Mouse (Mus musculus) kidney, postnatal 4 days (tissue): Measurements from ENCODE around the gene Trp53i11.

Experiments used
- DNase-seq, 2 experiments: peaks; one replicate each; pipeline ENCODE4 v3.0.0; 2021; ENCODE audit warnings: mixed read lengths in 2 of 2

The Trp53i11 gene

GRCm38 (mm10) chr2:93200681-93201340, 13.5 kb downstream of the Trp53i11 start:
- no peak for DNase-seq

- DNase-seq: no peak
These were observed 14.6 kb downstream of the Trp53i11 start for GRCm38 (mm10) chr2:93201997-93202396.

GRCm38 (mm10) chr2:93202782-93203181, 15.4 kb downstream of the Trp53i11 start:
- no peak for DNase-seq

GRCm38 (mm10) chr2:93203682-93204081, 16.3 kb downstream of the Trp53i11 start:
- DNase-seq: peak; percentile 81 to 88

- no peak for DNase-seq
These were observed 17.2 kb downstream of the Trp53i11 start for GRCm38 (mm10) chr2:93204571-93204970.

GRCm38 (mm10) chr2:93206126-93206525, 18.8 kb downstream of the Trp53i11 start:
- no peak for DNase-seq

GRCm38 (mm10) chr2:93212386-93212785, 25.0 kb downstream of the Trp53i11 start:
- DNase-seq: no peak

GRCm38 (mm10) chr2:93212865-93213264, 25.5 kb downstream of the Trp53i11 start:
- no peak for DNase-seq

DNA sequence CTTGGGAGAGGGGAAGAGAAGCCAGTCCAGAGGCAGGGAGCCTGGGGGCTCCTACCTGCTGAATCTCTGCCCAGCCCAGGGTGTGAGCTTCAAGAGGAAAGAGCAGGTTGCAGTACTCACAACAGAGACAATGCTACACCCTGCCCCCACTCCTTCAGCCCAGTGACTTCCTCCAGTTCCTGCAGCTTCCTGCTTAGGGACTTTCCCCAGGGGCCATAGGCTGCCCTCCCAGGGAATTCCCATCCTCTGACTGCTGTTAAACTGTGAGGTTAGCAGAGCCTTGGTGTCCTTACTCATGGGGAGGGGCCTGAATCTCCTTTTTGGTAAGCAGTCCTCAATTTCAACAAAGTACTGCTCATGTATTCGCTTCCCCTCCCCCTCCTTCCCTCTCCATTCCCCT, 26.8 kb downstream of the Trp53i11 start:
- peak; percentile 52 to 69 for DNase-seq

DNA sequence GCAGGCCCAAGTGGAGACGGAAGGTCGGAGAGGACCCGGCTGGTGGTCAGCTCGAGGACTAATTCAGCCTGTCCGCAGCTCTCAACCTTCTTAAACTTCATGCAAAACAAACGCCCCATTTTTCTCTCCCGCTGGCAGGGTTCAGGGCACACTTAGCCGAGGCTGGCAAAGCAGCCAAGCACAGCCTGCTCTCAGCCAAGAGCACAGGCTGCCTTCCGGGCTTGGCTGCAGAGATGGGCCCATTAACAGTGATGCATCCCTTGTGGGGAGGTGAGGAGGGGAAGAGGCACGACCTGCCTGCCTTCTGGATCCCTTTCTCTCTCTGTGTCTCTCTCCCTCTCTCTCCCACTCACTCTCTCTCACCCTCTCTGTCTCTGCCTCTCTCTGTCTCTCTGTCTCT, 28.4 kb downstream of the Trp53i11 start:
- no peak for DNase-seq

- peak; percentile 97 for DNase-seq
These were observed 29.7 kb downstream of the Trp53i11 start for GRCm38 (mm10) chr2:93217015-93217414.

DNA sequence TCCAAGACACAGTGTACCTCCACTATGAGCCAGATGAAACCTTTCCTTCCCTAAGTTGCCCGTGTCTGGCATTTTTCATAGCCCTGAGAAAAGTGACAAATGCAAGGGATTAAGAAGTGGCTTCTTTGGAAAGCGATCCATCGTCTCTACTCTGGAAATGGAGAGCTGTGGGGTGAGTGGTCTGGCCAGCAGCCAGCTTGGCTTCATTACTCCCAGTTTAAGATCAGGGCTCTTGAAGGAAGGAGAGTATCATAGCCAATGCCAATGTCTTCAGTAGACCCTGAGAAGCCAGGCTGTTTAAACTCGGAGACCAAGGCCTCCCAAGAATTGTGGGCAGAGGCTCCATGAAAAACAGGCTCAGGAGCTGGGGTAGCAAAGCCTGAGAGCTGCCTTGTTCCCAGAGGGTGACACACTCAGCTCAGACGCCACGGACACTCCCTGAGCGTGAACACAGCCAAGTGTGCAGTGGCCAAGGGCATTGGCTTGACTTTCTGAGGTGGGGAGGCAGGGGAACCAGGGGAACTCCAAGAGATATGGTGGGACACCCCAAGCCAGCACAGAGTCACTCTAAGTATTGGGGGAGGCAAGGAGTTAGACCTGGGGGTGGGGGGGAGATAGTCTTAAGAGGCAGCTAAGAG, 31.1 kb downstream of the Trp53i11 start:
- no peak for DNase-seq

DNA sequence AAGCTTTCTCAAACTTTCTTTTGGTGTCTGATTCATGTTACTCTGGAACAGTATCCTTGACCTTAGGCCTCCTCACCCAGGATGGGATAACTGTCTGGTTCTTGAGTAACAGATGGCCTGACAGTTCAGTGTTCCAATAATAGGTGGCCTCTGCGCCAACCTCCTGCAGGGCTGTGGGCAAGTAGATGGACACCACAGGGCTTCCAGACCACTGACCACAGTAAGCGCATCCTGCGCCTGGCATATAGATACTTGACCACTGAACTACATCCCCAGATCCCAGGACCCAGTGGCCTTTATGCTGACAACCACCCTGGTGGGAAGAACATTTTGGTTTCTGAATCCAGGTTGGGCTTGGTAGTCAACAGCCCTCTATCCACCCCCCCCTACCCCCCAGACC, 32.2 kb downstream of the Trp53i11 start:
- no peak for DNase-seq

DNA sequence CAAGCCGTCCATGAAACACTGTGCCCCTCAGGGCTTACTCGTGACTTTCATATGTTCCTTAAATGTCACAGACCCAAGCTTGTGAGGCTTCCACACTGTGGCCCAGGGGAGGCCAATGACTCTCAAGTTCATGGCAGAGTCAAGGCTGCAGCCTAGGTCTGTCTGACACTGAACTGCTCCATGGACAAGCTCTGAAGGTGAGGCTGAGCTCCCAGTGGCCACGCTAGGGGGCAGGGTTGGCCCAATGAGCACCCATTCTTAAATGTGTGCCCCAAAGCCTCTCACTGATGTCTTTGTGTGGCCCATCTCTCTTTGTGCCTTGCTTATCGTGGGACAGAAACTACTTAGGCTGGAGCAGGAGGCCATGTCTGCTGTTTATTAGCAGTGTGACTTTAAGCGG, 33.1 kb downstream of the Trp53i11 start:
- peak; percentile 49 to 54 for DNase-seq

- no peak for DNase-seq
These were observed 36.1 kb downstream of the Trp53i11 start for GRCm38 (mm10) chr2:93223463-93223862.

- peak; percentile 96 to 98 for DNase-seq
These were observed 39.6 kb downstream of the Trp53i11 start for GRCm38 (mm10) chr2:93226606-93227595.

GRCm38 (mm10) chr2:93227713-93228479, 40.5 kb downstream of the Trp53i11 start:
- DNase-seq: peak; percentile 40 to 52

- DNase-seq: no peak
These were observed 41.1 kb downstream of the Trp53i11 start for GRCm38 (mm10) chr2:93228480-93228824.

DNA sequence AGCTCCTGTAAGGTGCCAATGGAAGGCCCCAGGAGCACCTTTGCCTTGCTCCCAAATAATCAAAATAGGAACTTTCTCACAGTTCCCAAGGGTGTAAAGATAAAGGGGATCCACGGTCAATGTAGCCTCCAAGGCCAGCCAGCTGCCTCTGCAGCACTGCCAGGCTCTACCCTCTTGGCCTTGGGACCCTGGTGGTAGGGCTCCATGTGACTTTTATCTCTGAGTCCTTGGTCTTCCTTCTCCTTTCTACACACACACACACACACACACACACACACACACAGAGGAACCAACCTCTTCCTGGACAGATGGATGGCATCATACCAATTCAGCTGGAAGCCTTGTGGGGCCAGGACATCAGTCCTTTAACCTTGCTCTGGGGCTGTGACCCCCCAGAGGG, 44.8 kb downstream of the Trp53i11 start:
- DNase-seq: no peak

- DNase-seq: peak in 1 of 2 experiments; percentile 53
These were observed 49.7 kb downstream of the Trp53i11 start for GRCm38 (mm10) chr2:93237055-93237454.

GRCm38 (mm10) chr2:93238864-93239263, 51.5 kb downstream of the Trp53i11 start:
- DNase-seq: no peak

- no peak for DNase-seq
These were observed 54.8 kb downstream of the Trp53i11 start for GRCm38 (mm10) chr2:93242166-93242565.
